Mouse (Mus musculus) embryonic facial prominence, embryonic 11.5 days (tissue): ENCODE data around the gene Sorl1. TPM values are rescaled to one million over a fixed set of nuclear protein-coding genes. Genes with fewer than 3 reads are reported as not detected.

Experiments
- ATAC-seq: fragments of 200-750 bp; cut with Nextera tagmentation; replicated peaks from 2 replicates; pipeline ENCODE4 v1.8.0; 2017; ENCODE audit warnings: low read depth; ENCODE audit not compliant: insufficient number of reproducible peaks, low FRiP score, low TSS enrichment
- DNase-seq: peaks from one replicate; pipeline ENCODE4 v3.0.0-alpha.2; 2015; ENCODE audit warnings: low spot score
- H3K27ac ChIP-seq: fragments of 300-500 bp; sonication (generic); replicated peaks from 2 replicates; pipeline ENCODE4 v1.5.1; 2014; ENCODE audit warnings: mild to moderate bottlenecking, low read depth, low read length, control low read depth
- H3K27me3 ChIP-seq: fragments of 300-500 bp; sonication (generic); 2 replicates; pipeline ENCODE4 v1.6.1; 2014; ENCODE audit warnings: mild to moderate bottlenecking, low read length, moderate library complexity, mixed read lengths; ENCODE audit not compliant: control insufficient read depth, insufficient read depth
- H3K36me3 ChIP-seq: fragments of 300-500 bp; sonication (generic); replicated peaks from 2 replicates; pipeline ENCODE4 v1.6.1; 2014; ENCODE audit warnings: low read depth, mild to moderate bottlenecking, low read length, moderate library complexity, mixed read lengths; ENCODE audit not compliant: control insufficient read depth, insufficient read depth
- H3K4me1 ChIP-seq: fragments of 300-500 bp; sonication (generic); 2 replicates; pipeline ENCODE4 v1.6.1; 2014; ENCODE audit warnings: low read length, mixed read lengths; ENCODE audit not compliant: control insufficient read depth, insufficient read depth
- H3K4me2 ChIP-seq: fragments of 300-500 bp; sonication (generic); 2 replicates; pipeline ENCODE4 v1.6.1; 2014; ENCODE audit warnings: low read depth, mild to moderate bottlenecking, control low read depth, low read length, moderate library complexity
- H3K4me3 ChIP-seq: fragments of 300-500 bp; sonication (generic); 2 replicates; pipeline ENCODE4 v1.5.1; 2014; ENCODE audit warnings: low read depth, low read length, control low read depth
- H3K9ac ChIP-seq: fragments of 300-500 bp; sonication (generic); replicated peaks from 2 replicates; pipeline ENCODE4 v1.6.1; 2014; ENCODE audit warnings: mild to moderate bottlenecking, control low read depth, low read length
- H3K9me3 ChIP-seq: fragments of 300-500 bp; sonication (generic); replicated peaks from 2 replicates; pipeline ENCODE4 v1.6.1; 2016; ENCODE audit warnings: mild to moderate bottlenecking, low read length, inconsistent platforms, mixed read lengths; ENCODE audit not compliant: control insufficient read depth
- WGBS: fragments of 180-500 bp; shearing (Covaris S2); extraction: QIAGEN DNeasy Blood & Tissue Kit; methylation state at CpG from one replicate; pipeline ENCODE4 v1.1.7; 2014; 5-methylcytosine and 5-hydroxymethylcytosine counted together
- polyA plus RNA-seq: library from polyadenylated mRNA; unstranded; fragments of >200 nt; fragmentation: Nextera tagmentation; extraction: Ambion mirVana; gene quantifications from 2 replicates; pipeline ENCODE4 v1.2.1, GENCODE M21; 2014

The Sorl1 gene
- polyA plus RNA-seq, 1 experiment from 2014 or later, result 5.8 TPM

DNA sequence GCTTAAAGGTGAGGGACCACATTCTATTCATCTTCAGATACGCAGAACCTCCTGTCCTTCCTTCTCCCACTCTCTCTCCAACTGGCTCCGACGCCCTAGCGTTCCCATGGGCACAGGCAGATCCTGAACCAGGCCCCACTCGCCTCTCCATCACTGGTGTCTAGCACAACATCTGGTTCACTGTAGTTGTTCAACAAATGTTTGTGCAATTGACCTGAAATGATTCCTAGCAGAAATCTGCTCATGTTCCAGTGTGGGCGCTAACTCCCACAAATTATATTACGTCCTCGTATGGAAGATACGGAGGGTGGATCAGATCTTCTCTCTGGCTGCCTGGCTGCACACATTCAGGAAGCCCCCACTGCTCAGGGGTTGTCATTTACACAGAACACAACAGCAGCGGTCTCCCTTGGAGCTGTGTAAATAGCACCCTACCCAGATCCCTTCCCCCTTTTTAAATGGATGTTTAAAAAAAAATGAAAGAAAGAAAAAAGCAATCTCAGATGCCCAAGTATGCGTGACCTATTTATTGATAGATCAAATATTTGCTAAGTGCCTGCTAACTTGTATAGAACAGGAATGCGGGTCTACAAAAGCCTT lies 70.4 kb downstream of the Sorl1 start:
- no peak overlapping the region for H3K4me2 ChIP-seq
- no peaks in the 10 kb centered on the region for H3K27me3 ChIP-seq
- WGBS, result 76% methylated on average over 12 of the region's 12 CpGs
- ATAC-seq (no peak), DNase-seq (no peak)
- H3K27ac ChIP-seq, result no peak overlapping the region
- 0 out of 2 replicates have a peak, but pooled peaks cover 3% of the 10 kb centered on the region for H3K4me1 ChIP-seq
- no peak overlapping the region for H3K9ac ChIP-seq
- H3K4me3 ChIP-seq, result no peak overlapping the region
- no peaks in the 10 kb centered on the region for H3K9me3 ChIP-seq
- no peaks in the 10 kb centered on the region for H3K36me3 ChIP-seq

- Histone ChIP-seq H3K9ac (no peak overlapping the region), H3K4me3 (no peak overlapping the region), H3K27me3 (no peaks in the 10 kb centered on the region), H3K9me3 (no peaks in the 10 kb centered on the region), H3K4me2 (no peak overlapping the region), H3K4me1 (0 out of 2 replicates have a peak, but pooled peaks cover 3% of the 10 kb centered on the region), H3K36me3 (no peaks in the 10 kb centered on the region), H3K27ac (no peak overlapping the region)
- WGBS, result 41% methylated on average over 12 of the region's 12 CpGs
- DNase-seq, result no peak
- no peak for ATAC-seq
Observed at GRCm38 (mm10) chr9:42052713-42053356, 71.3 kb downstream of the Sorl1 start.

GRCm38 (mm10) chr9:42048542-42048941 lies 75.6 kb downstream of the Sorl1 start:
- DNase-seq (no peak), ATAC-seq (no peak)
- Histone ChIP-seq H3K4me1 (0 out of 2 replicates have a peak, but pooled peaks cover 3% of the 10 kb centered on the region), H3K9ac (no peak overlapping the region), H3K9me3 (no peaks in the 10 kb centered on the region), H3K36me3 (no peaks in the 10 kb centered on the region), H3K4me3 (no peak overlapping the region), H3K27me3 (no peaks in the 10 kb centered on the region), H3K27ac (no peak overlapping the region), H3K4me2 (no peak overlapping the region)
- 52% methylated on average over 2 of the region's 2 CpGs for WGBS

- Histone ChIP-seq H3K27me3 (no peaks in the 10 kb centered on the region), H3K4me3 (no peak overlapping the region), H3K9ac (no peak overlapping the region), H3K27ac (no peak overlapping the region), H3K4me1 (no peaks in the 10 kb centered on the region), H3K9me3 (no peaks in the 10 kb centered on the region), H3K4me2 (no peak overlapping the region), H3K36me3 (no peaks in the 10 kb centered on the region)
- DNase-seq (no peak), ATAC-seq (no peak)
- 73% methylated on average over 5 of the region's 5 CpGs for WGBS
Observed at GRCm38 (mm10) chr9:42047786-42048185, 76.3 kb downstream of the Sorl1 start.

- H3K27me3 ChIP-seq, result no peaks in the 10 kb centered on the region
- H3K9me3 ChIP-seq, result no peaks in the 10 kb centered on the region
- H3K36me3 ChIP-seq, result no peaks in the 10 kb centered on the region
- no peak for DNase-seq
- no peaks in the 10 kb centered on the region for H3K4me1 ChIP-seq
- H3K9ac ChIP-seq, result no peak overlapping the region
- H3K4me2 ChIP-seq, result no peak overlapping the region
- 89% methylated on average over 11 of the region's 11 CpGs for WGBS
- no peak overlapping the region for H3K27ac ChIP-seq
- ATAC-seq, result no peak
- H3K4me3 ChIP-seq, result no peak overlapping the region
Observed at GRCm38 (mm10) chr9:42046248-42046647, 77.8 kb downstream of the Sorl1 start.

DNA sequence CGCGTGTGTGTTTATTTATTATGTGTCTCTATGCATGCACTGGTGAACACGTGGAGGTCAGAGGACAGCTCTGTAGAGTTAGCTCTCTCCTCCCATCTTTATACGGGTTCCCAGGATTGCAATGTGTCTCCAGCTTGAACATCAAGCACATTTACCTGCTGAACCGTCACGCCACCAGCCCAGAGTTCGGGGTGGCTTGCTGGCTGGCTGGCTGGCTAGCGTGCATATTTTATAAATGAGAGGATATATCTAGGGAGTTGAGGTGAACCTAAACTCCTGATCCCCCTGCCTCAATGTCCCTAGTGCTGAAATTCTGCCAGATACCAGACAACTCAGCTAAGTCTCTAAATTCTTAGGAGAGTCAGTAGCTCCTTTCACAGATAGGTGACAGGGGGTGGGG lies 79.4 kb downstream of the Sorl1 start:
- no peaks in the 10 kb centered on the region for H3K9me3 ChIP-seq
- no peak overlapping the region for H3K9ac ChIP-seq
- H3K27me3 ChIP-seq, result no peaks in the 10 kb centered on the region
- H3K4me2 ChIP-seq, result no peak overlapping the region
- no peak for ATAC-seq
- H3K4me3 ChIP-seq, result no peak overlapping the region
- 91% methylated on average over 8 of the region's 8 CpGs for WGBS
- no peaks in the 10 kb centered on the region for H3K36me3 ChIP-seq
- no peaks in the 10 kb centered on the region for H3K4me1 ChIP-seq
- no peak for DNase-seq
- no peak overlapping the region for H3K27ac ChIP-seq

GRCm38 (mm10) chr9:42043934-42044333 lies 80.2 kb downstream of the Sorl1 start:
- no peak overlapping the region for H3K9ac ChIP-seq
- DNase-seq, result no peak
- WGBS, result 84% methylated on average over 8 of the region's 8 CpGs

More at GRCm38 (mm10) chr9:42043934-42044333, 80.2 kb downstream of the Sorl1 start:
- no peaks in the 10 kb centered on the region for H3K9me3 ChIP-seq
- H3K27me3 ChIP-seq, result no peaks in the 10 kb centered on the region
- ATAC-seq, result no peak
- H3K4me3 ChIP-seq, result no peak overlapping the region
- 0 out of 2 replicates have a peak, but pooled peaks cover 1% of the 10 kb centered on the region for H3K4me1 ChIP-seq
- no peaks in the 10 kb centered on the region for H3K36me3 ChIP-seq
- no peak overlapping the region for H3K27ac ChIP-seq
- H3K4me2 ChIP-seq, result no peak overlapping the region
